Mouse (Mus musculus) heart, adult 2 months (tissue): ENCODE results near the gene Rabep1.

Experiments used
- CTCF ChIP-seq: fragments of 200-600 bp; IDR thresholded peaks from 2 replicates; pipeline ENCODE4 v1.8.1; 2022; ENCODE audit warnings: antibody characterized with exemption, mild to moderate bottlenecking, moderate library complexity
- EP300 ChIP-seq: fragments of 200-500 bp; IDR thresholded peaks from 2 replicates; pipeline ENCODE4 v1.6.1; 2011; ENCODE audit warnings: low read depth, low read length, control low read depth; ENCODE audit not compliant: insufficient read depth
- POLR2A ChIP-seq: fragments of 200-500 bp; IDR thresholded peaks from 2 replicates; pipeline ENCODE4 v1.6.1; 2011; ENCODE audit warnings: mild to moderate bottlenecking, low read depth, low read length, control low read depth; ENCODE audit not compliant: insufficient read depth

- TF ChIP-seq POLR2A (no peak), CTCF (no peak), EP300 (no peak)
Measured at GRCm38 (mm10) chr11:70828975-70829615, 15.5 kb upstream of the Rabep1 start.
